Mouse (Mus musculus) liver, embryonic 14.5 days (tissue): ENCODE measurements at regions not wholly inside any gene's neighbourhood (a gene's known extent, or its start where the extent isn't known, plus 50 kb on each side); places are given as distances from the start of the nearest gene placed in this dataset.

ENCODE experiments used
- ATAC-seq: fragments of 200-750 bp; cut with Nextera tagmentation; 2 replicates; pipeline ENCODE4 v1.8.0; 2017; ENCODE audit warnings: moderate number of reproducible peaks, mild to moderate bottlenecking, moderate library complexity; ENCODE audit not compliant: insufficient read depth
- DNase-seq, 3 experiments: peaks; one replicate each; pipeline ENCODE4 v3.0.0-alpha.2; 2012 to 2013; ENCODE audit warnings: low read depth in 3 of 3, low spot score in 3 of 3
- H3K27ac ChIP-seq: fragments of 300-500 bp; sonication (generic); 2 replicates; pipeline ENCODE4 v1.5.1; 2014; ENCODE audit warnings: moderate library complexity, mild to moderate bottlenecking, control low read depth, inconsistent platforms
- H3K27me3 ChIP-seq: fragments of 300-500 bp; sonication (generic); 2 replicates; pipeline ENCODE4 v1.6.1; 2014; ENCODE audit warnings: mild to moderate bottlenecking, low read length, moderate library complexity; ENCODE audit not compliant: control insufficient read depth, insufficient read depth
- H3K36me3 ChIP-seq: fragments of 300-500 bp; sonication (generic); replicated peaks from 2 replicates; pipeline ENCODE4 v1.6.1; 2014; ENCODE audit warnings: low read depth; ENCODE audit not compliant: control insufficient read depth, insufficient read depth
- H3K4me1 ChIP-seq, 2 experiments: fragments of 200-500 bp in 1 of 2; fragments of 300-500 bp in 1 of 2; sonication (generic) in 1 of 2; replicated peaks; 2 replicates each; pipeline ENCODE4 v1.6.1; 2012 to 2014; ENCODE audit warnings: antibody characterized with exemption in 1 of 2, inconsistent platforms in 1 of 2, low read length in 1 of 2; ENCODE audit not compliant: control insufficient read depth in 2 of 2, insufficient read depth in 2 of 2
- H3K4me2 ChIP-seq: fragments of 300-500 bp; sonication (generic); 2 replicates; pipeline ENCODE4 v1.6.1; 2014; ENCODE audit warnings: low read depth, mild to moderate bottlenecking, control low read depth, moderate library complexity
- H3K4me3 ChIP-seq, 2 experiments: fragments of 200-500 bp in 1 of 2; fragments of 300-500 bp in 1 of 2; sonication (generic) in 1 of 2; 2 replicates each; pipeline ENCODE4 v1.5.1; 2012 to 2014; ENCODE audit warnings: low read depth in 2 of 2, low read length in 2 of 2, mild to moderate bottlenecking in 2 of 2, control low read depth in 1 of 2, inconsistent platforms in 1 of 2, moderate library complexity in 1 of 2; ENCODE audit not compliant: insufficient read depth in 1 of 2
- H3K9ac ChIP-seq: fragments of 300-500 bp; sonication (generic); replicated peaks from 2 replicates; pipeline ENCODE4 v1.6.1; 2014; ENCODE audit warnings: mild to moderate bottlenecking, control low read depth, moderate library complexity
- H3K9me3 ChIP-seq: fragments of 300-500 bp; sonication (generic); 2 replicates; pipeline ENCODE4 v1.6.1; 2016; ENCODE audit warnings: low read length, mixed read lengths; ENCODE audit not compliant: control insufficient read depth
- CTCF ChIP-seq: IDR thresholded peaks from 2 replicates; pipeline ENCODE4 v1.5.1; 2016; ENCODE audit warnings: antibody characterized with exemption, low read depth, control low read depth
- EP300 ChIP-seq: IDR thresholded peaks from 2 replicates; pipeline ENCODE4 v1.6.1; 2016; ENCODE audit warnings: antibody characterized with exemption, low read depth
- WGBS: fragments of 180-500 bp; shearing (Covaris S2); extraction: QIAGEN DNeasy Blood & Tissue Kit; methylation state at CpG from one replicate; pipeline ENCODE4 v1.1.7; 2014; ENCODE audit not compliant: insufficient replicate concordance; 5-methylcytosine and 5-hydroxymethylcytosine counted together

DNA sequence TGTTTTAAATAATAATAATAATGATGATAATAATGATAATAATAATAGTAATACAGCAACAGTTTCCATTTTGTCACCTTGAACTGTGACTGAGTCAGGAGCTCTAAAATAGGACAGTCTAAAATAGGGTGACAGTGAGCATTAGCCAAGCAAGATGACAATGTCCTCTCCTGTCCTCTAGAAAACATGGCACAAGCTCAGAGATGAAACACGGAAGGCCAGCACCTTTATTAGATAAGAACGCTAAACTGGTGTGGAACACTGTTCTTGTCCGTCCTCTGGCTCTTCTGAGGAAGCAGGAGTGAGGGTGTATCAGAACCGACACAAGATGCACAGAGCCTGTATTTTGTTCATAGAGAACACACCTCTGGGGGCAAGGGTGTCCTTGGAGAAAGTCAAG is 459.0 kb downstream of the Gja1 start:
- DNase-seq: no peak
- no peak overlapping the region for H3K4me3 ChIP-seq
- no peaks in the 10 kb centered on the region for H3K9me3 ChIP-seq
- H3K27ac ChIP-seq: no peak overlapping the region
- H3K36me3 ChIP-seq: no peaks in the 10 kb centered on the region
- H3K27me3 ChIP-seq: no peaks in the 10 kb centered on the region
- 61% methylated on average over 4 of the region's 4 CpGs for WGBS
- ATAC-seq: no peak
- H3K9ac ChIP-seq: no peak overlapping the region
- TF ChIP-seq EP300 (no peak), CTCF (no peak)
- no peaks in the 10 kb centered on the region for H3K4me1 ChIP-seq
- no peak overlapping the region for H3K4me2 ChIP-seq

GRCm38 (mm10) chr10:56839006-56839495 is 461.9 kb downstream of the Gja1 start:
- ATAC-seq: no peak
- H3K9me3 ChIP-seq: no peaks in the 10 kb centered on the region
- DNase-seq: no peak
- no peak overlapping the region for H3K4me3 ChIP-seq
- H3K36me3 ChIP-seq: no peaks in the 10 kb centered on the region
- no peak overlapping the region for H3K4me2 ChIP-seq
- no peak overlapping the region for H3K27ac ChIP-seq
- no peaks in the 10 kb centered on the region for H3K4me1 ChIP-seq
- no peaks in the 10 kb centered on the region for H3K27me3 ChIP-seq
- no peak for TF ChIP-seq CTCF
- TF ChIP-seq EP300: no peak
- no peak overlapping the region for H3K9ac ChIP-seq
- 58% methylated on average over 9 of the region's 9 CpGs for WGBS

DNA sequence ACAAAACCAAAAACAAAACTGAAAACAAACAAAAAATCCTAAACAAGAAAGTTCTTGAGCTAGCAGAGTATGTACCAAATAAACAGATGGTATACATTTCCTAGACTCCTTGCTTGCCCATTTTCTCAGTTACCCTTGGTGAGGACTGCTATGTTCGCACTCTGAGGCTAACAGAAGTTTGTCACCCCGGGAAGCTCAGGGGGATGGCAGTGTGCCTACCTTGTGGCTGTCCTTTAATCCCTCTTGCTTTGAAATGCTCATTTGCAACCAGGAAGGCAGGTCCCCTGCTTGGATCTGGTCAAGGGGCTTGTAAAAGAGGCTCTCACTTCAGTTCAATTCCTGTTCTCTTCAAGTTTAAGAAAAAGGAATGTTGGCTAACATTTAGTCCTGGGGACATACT is 462.4 kb downstream of the Gja1 start:
- Histone ChIP-seq H3K9me3 (no peaks in the 10 kb centered on the region), H3K27ac (no peak overlapping the region), H3K4me1 (no peaks in the 10 kb centered on the region), H3K36me3 (no peaks in the 10 kb centered on the region), H3K4me2 (no peak overlapping the region), H3K27me3 (no peaks in the 10 kb centered on the region), H3K4me3 (no peak overlapping the region), H3K9ac (no peak overlapping the region)
- no peak for TF ChIP-seq EP300
- no peak for TF ChIP-seq CTCF
- WGBS: 46% methylated on average over 2 of the region's 2 CpGs
- DNase-seq (no peak), ATAC-seq (no peak)

DNA sequence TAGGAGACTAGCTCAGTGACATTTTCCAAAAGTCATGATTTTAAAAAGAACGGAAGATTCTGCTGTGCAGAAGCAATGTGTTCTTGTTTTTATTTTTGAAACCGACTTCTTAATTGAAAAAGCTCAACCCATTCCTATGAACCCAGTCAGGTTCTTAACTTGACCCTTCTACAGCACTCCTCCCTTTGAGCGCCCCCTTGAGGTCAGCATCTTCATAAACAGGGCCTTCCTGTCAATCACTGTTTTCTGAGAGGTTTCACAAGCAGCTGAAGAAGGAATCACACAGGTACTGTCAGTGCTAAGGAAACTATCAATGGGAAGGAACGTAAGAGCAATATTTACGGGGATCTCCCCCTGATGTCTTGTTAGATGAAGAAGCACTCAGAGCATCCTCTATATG is 463.6 kb downstream of the Gja1 start:
- Histone ChIP-seq H3K36me3 (no peaks in the 10 kb centered on the region), H3K27ac (no peak overlapping the region), H3K9ac (no peak overlapping the region), H3K4me3 (no peak overlapping the region), H3K4me2 (no peak overlapping the region), H3K4me1 (no peaks in the 10 kb centered on the region), H3K27me3 (no peaks in the 10 kb centered on the region), H3K9me3 (no peaks in the 10 kb centered on the region)
- no peak for DNase-seq
- 49% methylated on average over 5 of the region's 5 CpGs for WGBS
- no peak for ATAC-seq
- TF ChIP-seq EP300: no peak
- TF ChIP-seq CTCF: peak; percentile 31; the same call in 1 of the 2 replicates

DNA sequence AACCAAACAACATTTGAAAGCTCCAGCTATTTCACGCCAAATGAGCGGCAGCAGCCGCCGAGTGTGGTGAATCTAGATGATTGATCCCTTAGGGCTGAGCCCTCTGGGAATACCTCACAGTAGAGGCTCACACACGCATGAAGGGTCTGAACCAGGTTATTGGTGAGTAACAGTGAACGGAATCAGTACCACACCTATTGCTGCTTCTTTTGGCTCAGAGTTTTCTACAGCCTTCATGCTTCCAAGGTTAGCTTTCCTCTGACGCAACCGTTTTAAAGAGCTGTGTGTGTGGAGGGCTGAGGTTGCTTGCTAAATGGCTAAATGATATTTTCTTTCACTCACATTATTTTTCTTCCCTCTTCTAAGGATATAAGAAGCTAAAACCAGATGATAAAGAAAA is 464.4 kb downstream of the Gja1 start:
- no peaks in the 10 kb centered on the region for H3K27me3 ChIP-seq
- no peak for ATAC-seq
- WGBS: 76% methylated on average over 8 of the region's 8 CpGs
- no peak overlapping the region for H3K4me3 ChIP-seq
- no peak overlapping the region for H3K9ac ChIP-seq
- no peaks in the 10 kb centered on the region for H3K4me1 ChIP-seq
- H3K9me3 ChIP-seq: no peaks in the 10 kb centered on the region
- H3K27ac ChIP-seq: no peak overlapping the region
- H3K36me3 ChIP-seq: no peaks in the 10 kb centered on the region
- no peak overlapping the region for H3K4me2 ChIP-seq
- TF ChIP-seq CTCF (no peak), EP300 (no peak)
- DNase-seq: no peak
